Mouse (Mus musculus) G1E (cell line): ENCODE data around the gene Cysrt1. TPM values are rescaled to one million over a fixed set of nuclear protein-coding genes. Genes with fewer than 3 reads are reported as not detected.

Experiments
- ATAC-seq: 2 replicates; pipeline ENCODE4 v1.8.0; 2016; ENCODE audit warnings: mild to moderate bottlenecking; ENCODE audit not compliant: insufficient number of reproducible peaks, poor library complexity, low FRiP score, severe bottlenecking; ENCODE audit errors: extremely low read depth
- DNase-seq: peaks from one replicate; pipeline ENCODE4 v3.0.0; 2012; ENCODE audit warnings: low spot score
- H3K27me3 ChIP-seq: 2 replicates; pipeline ENCODE4 v1.6.1; 2012; ENCODE audit warnings: mild to moderate bottlenecking, low read length, inconsistent platforms; ENCODE audit not compliant: insufficient read depth
- H3K36me3 ChIP-seq: replicated peaks from 2 replicates; pipeline ENCODE3; 2012; ENCODE audit warnings: mild to moderate bottlenecking, inconsistent platforms
- H3K4me1 ChIP-seq: 2 replicates; pipeline ENCODE4 v1.6.1; 2012; ENCODE audit warnings: low read depth, low read length, inconsistent platforms, mixed read lengths; ENCODE audit not compliant: insufficient read depth
- H3K4me3 ChIP-seq: 2 replicates; pipeline ENCODE4 v1.5.1; 2012; ENCODE audit warnings: low read depth, mild to moderate bottlenecking, inconsistent platforms, low read length, moderate library complexity, mixed read lengths
- H3K9me3 ChIP-seq: replicated peaks from 2 replicates; pipeline ENCODE4 v1.6.1; 2012; ENCODE audit warnings: inconsistent platforms
- CTCF ChIP-seq: IDR thresholded peaks from 2 replicates; pipeline ENCODE4 v1.5.1; 2012; ENCODE audit warnings: low read depth, low read length, inconsistent platforms, mixed read lengths
- GATA1 ChIP-seq: IDR thresholded peaks from 2 replicates; pipeline ENCODE4 v1.6.1; 2012; ENCODE audit warnings: borderline replicate concordance, low read length, inconsistent platforms, mixed read lengths
- GATA2 ChIP-seq: IDR thresholded peaks from 2 replicates; pipeline ENCODE4 v1.6.1; 2012; ENCODE audit warnings: low read depth, low read length, inconsistent platforms, borderline replicate concordance
- POLR2AphosphoS5 ChIP-seq: IDR thresholded peaks from 2 replicates; pipeline ENCODE4 v1.6.1; 2012; ENCODE audit warnings: low read depth, low read length, inconsistent platforms; ENCODE audit not compliant: insufficient replicate concordance
- TAL1 ChIP-seq: conservative IDR thresholded peaks from 2 replicates; pipeline ENCODE4 v1.6.1; 2012; ENCODE audit warnings: low read depth, low read length, inconsistent platforms, mixed read lengths
- polyA plus RNA-seq: library from polyadenylated mRNA; stranded (reverse); fragments of >175 nt; gene quantifications from 2 replicates; pipeline ENCODE4 v1.2.3, GENCODE M21; 2012
- total RNA-seq, 2 experiments: library from RNA; stranded (forward) in 1 of 2; stranded (reverse) in 1 of 2; fragments of 200-1000 nt in 1 of 2; fragments of >200 nt in 1 of 2; fragmentation: Nextera tagmentation in 1 of 2; gene quantifications; 2 replicates each; pipeline ENCODE4 v1.2.3; 2014 to 2017

The Cysrt1 gene
- total and polyA plus RNA-seq, 3 experiments, result not detected

GRCm38 (mm10) chr2:25255284-25255779, 13.1 kb upstream of the Cysrt1 start, which contains the start of gene Tmem203:
Tmem203 (plus strand) TSS chr2:25255439.
- peaks cover 50% of the 10 kb centered on the region for H3K36me3 ChIP-seq
- DNase-seq, result peak; percentile 82
- H3K4me1 ChIP-seq, result peaks cover 48% of the 10 kb centered on the region
- TF ChIP-seq POLR2AphosphoS5 (no peak), CTCF (no peak), GATA2 (no peak), GATA1 (no peak), TAL1 (no peak)
- peak within 1 kb of the TSS; percentile 98 for H3K4me3 ChIP-seq
- peak; percentile 63 for ATAC-seq
- no peaks in the 10 kb centered on the region for H3K9me3 ChIP-seq
- no peaks in the 10 kb centered on the region for H3K27me3 ChIP-seq

GRCm38 (mm10) chr2:25252331-25252730, 10.1 kb upstream of the Cysrt1 start:
- ATAC-seq, result no peak
- peaks cover 46% of the 10 kb centered on the region for H3K4me1 ChIP-seq
- DNase-seq, result no peak
- peak; percentile 14; the same call in 1 of the 2 replicates for TF ChIP-seq CTCF
- no peak for TF ChIP-seq GATA1
- no peaks in the 10 kb centered on the region; the same call in 1 of the 2 replicates for H3K27me3 ChIP-seq
- H3K36me3 ChIP-seq, result peaks cover 72% of the 10 kb centered on the region
- no peaks in the 10 kb centered on the region for H3K9me3 ChIP-seq
- no peak overlapping the region for H3K4me3 ChIP-seq

DNA sequence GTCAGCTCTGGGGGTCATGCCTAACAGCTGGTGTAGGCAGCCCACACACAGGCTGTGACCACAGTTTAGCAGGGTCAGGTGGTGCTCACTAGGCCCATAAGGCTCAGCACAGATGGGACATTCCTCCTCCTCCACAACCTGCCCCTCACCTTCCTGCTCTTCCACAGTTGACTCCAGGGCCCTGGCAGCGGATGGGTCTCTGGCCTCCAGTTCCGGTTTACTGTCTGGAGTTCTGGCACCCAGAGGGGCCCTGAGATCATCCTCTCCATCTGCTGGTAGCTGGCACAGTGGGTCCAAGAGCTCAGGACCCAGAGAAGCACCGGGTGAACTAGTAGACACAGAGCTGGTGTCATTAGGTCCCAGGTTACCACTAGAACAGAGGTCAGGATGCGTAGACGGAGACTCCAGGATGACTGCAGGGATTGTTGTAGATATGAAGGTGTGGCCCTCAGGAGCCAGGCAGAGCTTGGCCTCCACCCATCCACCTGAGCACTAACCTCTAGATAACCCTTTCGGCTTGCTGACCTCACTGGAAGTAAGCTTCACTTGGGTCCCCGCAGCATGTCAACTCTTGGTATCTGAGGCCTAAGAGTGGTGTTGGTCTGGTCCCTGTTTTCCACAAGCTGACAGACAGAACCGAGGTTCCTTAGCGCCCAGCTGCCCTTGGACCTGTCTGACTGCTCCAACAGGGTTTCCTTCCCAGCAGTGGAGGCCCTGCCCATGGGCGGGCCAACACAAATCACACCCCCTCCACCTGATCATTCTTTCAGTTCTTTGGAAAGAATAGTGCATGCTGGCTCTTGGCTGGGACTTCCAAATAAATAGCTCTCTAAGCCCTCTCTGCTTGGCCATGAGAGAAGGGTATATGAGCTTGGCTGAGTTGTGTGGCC, 4.2 kb upstream of the Cysrt1 start, which contains the start of gene AL732309.1:
TSS of gene AL732309.1 (minus strand) at position 681 of the 890 bp plus-strand sequence.
- H3K4me1 ChIP-seq, result peaks cover 57% of the 10 kb centered on the region
- H3K27me3 ChIP-seq, result peaks cover 17% of the 10 kb centered on the region
- TF ChIP-seq TAL1 (no peak), POLR2AphosphoS5 (no peak), GATA1 (no peak), GATA2 (no peak), CTCF (no peak)
- DNase-seq, result no peak
- no peak within 1 kb of the TSS for H3K4me3 ChIP-seq
- no peaks in the 10 kb centered on the region for H3K9me3 ChIP-seq
- H3K36me3 ChIP-seq, result peaks cover 84% of the 10 kb centered on the region
- ATAC-seq, result no peak

DNA sequence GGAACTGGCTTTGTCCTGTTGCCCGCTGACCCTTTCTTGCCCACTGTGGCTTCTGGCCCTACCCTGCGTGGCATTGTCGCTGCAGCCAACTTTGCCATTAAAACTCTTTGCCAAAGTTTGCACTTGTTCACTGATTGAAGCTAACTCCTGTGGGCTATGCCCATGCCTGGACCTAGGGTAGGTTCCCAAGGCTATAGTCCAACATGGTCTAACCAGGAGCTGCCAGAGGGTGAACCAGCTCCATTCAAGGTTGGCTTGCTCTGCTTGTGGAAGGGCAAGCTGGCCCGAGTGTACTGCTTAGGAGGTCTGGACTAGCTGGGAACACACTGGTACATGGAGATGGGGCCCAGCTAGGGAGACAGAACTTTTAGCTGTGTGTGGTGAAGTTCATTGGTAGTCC, 1.9 kb upstream of the Cysrt1 start:
- no peak overlapping the region for H3K4me3 ChIP-seq
- H3K27me3 ChIP-seq, result peaks cover 25% of the 10 kb centered on the region
- H3K4me1 ChIP-seq, result peaks cover 68% of the 10 kb centered on the region
- ATAC-seq (no peak), DNase-seq (no peak)
- peaks cover 62% of the 10 kb centered on the region for H3K36me3 ChIP-seq
- no peaks in the 10 kb centered on the region for H3K9me3 ChIP-seq
- TF ChIP-seq TAL1 (no peak), GATA2 (no peak), CTCF (no peak), POLR2AphosphoS5 (no peak), GATA1 (no peak)

DNA sequence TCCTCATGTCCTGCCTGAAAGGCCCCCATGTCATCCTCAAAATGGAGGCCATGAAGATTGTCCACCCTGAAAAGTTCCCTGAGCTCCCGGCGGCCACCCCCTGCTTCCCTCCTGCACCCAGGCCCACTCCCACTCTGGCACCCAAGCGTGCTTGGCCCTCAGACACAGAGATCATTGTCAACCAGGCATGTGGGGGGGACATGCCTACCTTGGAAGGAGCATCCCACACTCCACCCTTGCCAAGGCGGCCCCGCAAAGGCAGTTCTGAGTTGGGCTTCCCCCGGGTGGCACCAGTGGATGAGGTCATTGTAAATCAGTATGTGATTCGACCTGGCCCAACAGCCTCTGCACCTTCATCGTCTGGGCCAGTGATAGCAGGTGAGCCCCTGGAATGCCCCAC, 1.1 kb upstream of the Cysrt1 start:
- H3K4me3 ChIP-seq, result no peak overlapping the region; the same call in 1 of the 2 replicates
- H3K36me3 ChIP-seq, result peaks cover 54% of the 10 kb centered on the region
- H3K27me3 ChIP-seq, result peaks cover 30% of the 10 kb centered on the region
- ATAC-seq (no peak), DNase-seq (no peak)
- no peaks in the 10 kb centered on the region for H3K9me3 ChIP-seq
- H3K4me1 ChIP-seq, result peaks cover 73% of the 10 kb centered on the region
- TF ChIP-seq GATA1 (no peak), TAL1 (no peak), CTCF (no peak), GATA2 (no peak), POLR2AphosphoS5 (no peak)

DNA sequence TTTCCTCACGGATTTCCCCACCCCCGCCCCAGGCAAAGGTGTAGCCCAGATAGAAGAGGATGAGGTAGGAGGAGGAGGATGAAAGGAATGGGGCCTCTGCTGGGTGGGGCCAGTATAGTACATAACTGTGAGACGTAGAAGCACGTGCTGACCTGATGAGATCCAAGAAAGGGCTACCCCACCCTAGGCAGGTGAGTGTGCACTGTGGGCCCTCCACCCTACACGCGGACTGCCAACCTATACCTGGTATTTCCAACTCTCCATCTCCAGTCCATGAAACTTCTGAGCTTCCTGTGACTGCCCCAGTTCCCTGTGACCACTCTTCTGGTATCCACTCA, 845 bp downstream of the Cysrt1 start:
- H3K4me3 ChIP-seq, result peak overlapping the region; percentile 69; the same call in 1 of the 2 replicates
- H3K4me1 ChIP-seq, result peaks cover 84% of the 10 kb centered on the region
- no peaks in the 10 kb centered on the region for H3K9me3 ChIP-seq
- H3K27me3 ChIP-seq, result peaks cover 45% of the 10 kb centered on the region
- peaks cover 34% of the 10 kb centered on the region for H3K36me3 ChIP-seq
- DNase-seq, result no peak
- ATAC-seq, result no peak
- TF ChIP-seq TAL1, result no peak
- TF ChIP-seq GATA2, result no peak
- TF ChIP-seq CTCF, result no peak
- TF ChIP-seq GATA1, result no peak
- TF ChIP-seq POLR2AphosphoS5, result no peak
